Mouse (Mus musculus): ENCODE measurements around the gene Pomp. TPM values are rescaled to one million over a fixed set of nuclear protein-coding genes. Genes with fewer than 3 reads are reported as not detected.

Gene Pomp
- polyA plus RNA-seq, 1 experiment from 2014 or later = 384 TPM

GRCm38 (mm10) chr5:147911744-147912143 lies 51.5 kb downstream of the Pomp start:
- Histone ChIP-seq H3K9ac (no peak overlapping the region), H3K4me3 (replicated peaks) (no peak overlapping the region), H3K9me3 (no peaks in the 10 kb centered on the region), H3K36me3 (no peaks in the 10 kb centered on the region), H3K27ac (no peak overlapping the region), H3K27me3 (replicated peaks) (no peaks in the 10 kb centered on the region), H3K4me1 (no peaks in the 10 kb centered on the region; the same call in 1 of the 2 replicates), H3K4me2 (no peak overlapping the region)
- no peak for ATAC-seq (ENCODE audit: insufficient read depth, low FRiP score, low read depth)
- WGBS = 69% methylated on average over 5 of the region's 5 CpGs

- H3K4me3 ChIP-seq (replicated peaks) = no peak overlapping the region
- peak overlapping the region; percentile 12; the same call in 1 of the 2 replicates for H3K4me2 ChIP-seq
- no peak overlapping the region for H3K9ac ChIP-seq
These were observed 53.1 kb downstream of the Pomp start for GRCm38 (mm10) chr5:147913241-147913842.

GRCm38 (mm10) chr5:147915038-147915566 lies 54.8 kb downstream of the Pomp start:
- H3K27me3 ChIP-seq (replicated peaks) = no peaks in the 10 kb centered on the region
- H3K27ac ChIP-seq = peak overlapping the region; percentile 22; the same call in 1 of the 2 replicates
- no peak overlapping the region for H3K4me2 ChIP-seq
- ATAC-seq (ENCODE audit: insufficient read depth, low FRiP score, low read depth) = no peak
- no peaks in the 10 kb centered on the region for H3K9me3 ChIP-seq
- 48% methylated on average over 6 of the region's 6 CpGs for WGBS
- no peak overlapping the region for H3K9ac ChIP-seq
- H3K4me1 ChIP-seq = no peaks in the 10 kb centered on the region; the same call in 1 of the 2 replicates
- no peaks in the 10 kb centered on the region for H3K36me3 ChIP-seq
- no peak overlapping the region for H3K4me3 ChIP-seq (replicated peaks)

More at GRCm38 (mm10) chr5:147913241-147913842, 53.1 kb downstream of the Pomp start:
- Histone ChIP-seq H3K9me3 (no peaks in the 10 kb centered on the region), H3K4me1 (no peaks in the 10 kb centered on the region; the same call in 1 of the 2 replicates), H3K36me3 (no peaks in the 10 kb centered on the region), H3K27me3 (replicated peaks) (no peaks in the 10 kb centered on the region), H3K27ac (no peak overlapping the region)
- WGBS = 31% methylated on average over 14 of the region's 14 CpGs
- ATAC-seq (ENCODE audit: insufficient read depth, low FRiP score, low read depth) = peak; percentile 53

GRCm38 (mm10) chr5:147916171-147916570 lies 55.9 kb downstream of the Pomp start:
- H3K36me3 ChIP-seq = no peaks in the 10 kb centered on the region
- WGBS = 82% methylated on average over 9 of the region's 9 CpGs
- no peak overlapping the region for H3K4me3 ChIP-seq (replicated peaks)
- H3K4me2 ChIP-seq = no peak overlapping the region
- no peak overlapping the region for H3K9ac ChIP-seq
- ATAC-seq (ENCODE audit: insufficient read depth, low FRiP score, low read depth) = no peak
- H3K27ac ChIP-seq = no peak overlapping the region
- H3K27me3 ChIP-seq (replicated peaks) = no peaks in the 10 kb centered on the region
- H3K4me1 ChIP-seq = no peaks in the 10 kb centered on the region; the same call in 1 of the 2 replicates
- H3K9me3 ChIP-seq = no peaks in the 10 kb centered on the region

GRCm38 (mm10) chr5:147918044-147918846 lies 58.0 kb downstream of the Pomp start:
- Histone ChIP-seq H3K9me3 (no peaks in the 10 kb centered on the region), H3K9ac (no peak overlapping the region), H3K36me3 (no peaks in the 10 kb centered on the region), H3K4me2 (no peak overlapping the region), H3K27ac (no peak overlapping the region), H3K27me3 (replicated peaks) (no peaks in the 10 kb centered on the region), H3K4me3 (replicated peaks) (no peak overlapping the region), H3K4me1 (no peaks in the 10 kb centered on the region; the same call in 1 of the 2 replicates)
- ATAC-seq (ENCODE audit: insufficient read depth, low FRiP score, low read depth) = no peak
- WGBS = 65% methylated on average over 17 of the region's 17 CpGs

- WGBS = 66% methylated on average over 5 of the region's 5 CpGs
- Histone ChIP-seq H3K9ac (no peak overlapping the region), H3K4me3 (replicated peaks) (no peak overlapping the region), H3K4me1 (no peaks in the 10 kb centered on the region), H3K4me2 (no peak overlapping the region), H3K9me3 (no peaks in the 10 kb centered on the region), H3K27ac (no peak overlapping the region), H3K27me3 (replicated peaks) (no peaks in the 10 kb centered on the region), H3K36me3 (no peaks in the 10 kb centered on the region)
- ATAC-seq (ENCODE audit: insufficient read depth, low FRiP score, low read depth) = no peak
These were observed 64.4 kb downstream of the Pomp start for GRCm38 (mm10) chr5:147924621-147925020.

Other genes starting within 250 kb of the Pomp start
- 13.6 and 14.0 TPM in 2 replicates for gene Flt1, start 134.4 kb upstream of the Pomp start, polyA plus RNA-seq (2015; fragmentation: Nextera tagmentation; extraction: Ambion mirVana)
- 4.7 and 5.7 TPM in 2 replicates for gene Slc46a3, start 34.4 kb downstream of the Pomp start, polyA plus RNA-seq (2015; fragmentation: Nextera tagmentation; extraction: Ambion mirVana)
- 15.5 and 15.6 TPM in 2 replicates for gene Mtus2, start 96.9 kb downstream of the Pomp start, polyA plus RNA-seq (2015; fragmentation: Nextera tagmentation; extraction: Ambion mirVana)